Mouse (Mus musculus) MEL (cell line): ENCODE measurements around the gene Fbxw7. TPM values are rescaled to one million over a fixed set of nuclear protein-coding genes. Genes with fewer than 3 reads are reported as not detected.

ENCODE experiments used
- DNase-seq: peaks from one replicate; pipeline ENCODE4 v3.0.0; 2011; ENCODE audit warnings: low read depth, low spot score
- H3K27ac ChIP-seq: 2 replicates; pipeline ENCODE4 v1.5.1; 2012; ENCODE audit warnings: low read depth, mild to moderate bottlenecking, control low read depth, low read length, moderate library complexity; ENCODE audit not compliant: control insufficient read depth
- H3K27me3 ChIP-seq, 2 experiments: fragments of 150-350 bp in 1 of 2; sonication (generic) in 1 of 2; 2 replicates each; pipeline ENCODE4 v1.6.1; 2012; ENCODE audit warnings: low read length in 2 of 2, mild to moderate bottlenecking in 2 of 2, improper control_type of control experiment in 1 of 2, moderate library complexity in 1 of 2; ENCODE audit not compliant: insufficient read depth in 2 of 2, control insufficient read depth in 1 of 2
- H3K36me3 ChIP-seq, 2 experiments: 2 replicates each; pipeline ENCODE4 v1.6.1; 2012 to 2014; ENCODE audit warnings: low read length in 2 of 2, improper control_type of control experiment in 1 of 2, inconsistent platforms in 1 of 2, mild to moderate bottlenecking in 1 of 2; ENCODE audit not compliant: insufficient read depth in 2 of 2, control insufficient read depth in 1 of 2
- H3K4me1 ChIP-seq, 2 experiments: fragments of 150-350 bp in 1 of 2; sonication (generic) in 1 of 2; 2 replicates each; pipeline ENCODE4 v1.6.1; 2012; ENCODE audit warnings: low read length in 2 of 2, improper control_type of control experiment in 1 of 2, mild to moderate bottlenecking in 1 of 2; ENCODE audit not compliant: insufficient read depth in 2 of 2, control insufficient read depth in 1 of 2
- H3K4me3 ChIP-seq, 2 experiments: fragments of 150-350 bp in 1 of 2; sonication (generic) in 1 of 2; 2 replicates each; pipeline ENCODE4 v1.5.1; 2012; ENCODE audit warnings: low read depth in 2 of 2, low read length in 2 of 2, mild to moderate bottlenecking in 2 of 2, moderate library complexity in 2 of 2, control low read depth in 1 of 2, improper control_type of control experiment in 1 of 2; ENCODE audit not compliant: control insufficient read depth in 1 of 2, insufficient read depth in 1 of 2
- H3K79me2 ChIP-seq: 2 replicates; pipeline ENCODE4 v1.6.1; 2012; ENCODE audit warnings: mild to moderate bottlenecking, low read length, moderate library complexity; ENCODE audit not compliant: control insufficient read depth, poor library complexity, insufficient read depth
- H3K9ac ChIP-seq: 2 replicates; pipeline ENCODE4 v1.6.1; 2012; ENCODE audit warnings: low read depth, mild to moderate bottlenecking, control low read depth, low read length, moderate library complexity; ENCODE audit not compliant: control insufficient read depth, poor library complexity, severe bottlenecking
- H3K9me3 ChIP-seq: fragments of 150-350 bp; sonication (generic); replicated peaks from 2 replicates; pipeline ENCODE4 v1.6.1; 2012; ENCODE audit warnings: mild to moderate bottlenecking, low read length, improper control_type of control experiment, moderate library complexity; ENCODE audit not compliant: insufficient read depth
- ELF1 ChIP-seq: IDR thresholded peaks from 2 replicates; pipeline ENCODE4 v1.6.1; 2014; ENCODE audit warnings: low read depth, mild to moderate bottlenecking, inconsistent platforms, low read length, improper control_type of control experiment, moderate library complexity
- GABPA ChIP-seq: IDR thresholded peaks from 2 replicates; pipeline ENCODE4 v1.6.1; 2012; ENCODE audit warnings: low read depth, mild to moderate bottlenecking, inconsistent platforms, low read length, improper control_type of control experiment, moderate library complexity
- POLR2A ChIP-seq, 2 experiments: IDR thresholded peaks; 2 replicates each; pipeline ENCODE4 v1.6.1; 2011 to 2012; ENCODE audit warnings: low read length in 2 of 2, mild to moderate bottlenecking in 2 of 2, control low read depth in 1 of 2, improper control_type of control experiment in 1 of 2, low read depth in 1 of 2, moderate library complexity in 1 of 2; ENCODE audit not compliant: control insufficient read depth in 1 of 2, insufficient read depth in 1 of 2, poor library complexity in 1 of 2
- RAD21 ChIP-seq: IDR thresholded peaks from 2 replicates; pipeline ENCODE4 v1.6.1; 2011; ENCODE audit warnings: mild to moderate bottlenecking, low read depth, low read length, improper control_type of control experiment
- SMC3 ChIP-seq: IDR thresholded peaks from 2 replicates; pipeline ENCODE4 v1.6.1; 2011; ENCODE audit warnings: low read depth, low read length, improper control_type of control experiment
- TCF12 ChIP-seq: IDR thresholded peaks from 2 replicates; pipeline ENCODE4 v1.6.1; 2014; ENCODE audit warnings: low read depth, mild to moderate bottlenecking, inconsistent platforms, low read length, improper control_type of control experiment, moderate library complexity
- USF1 ChIP-seq: IDR thresholded peaks from 2 replicates; pipeline ENCODE4 v1.6.1; 2014; ENCODE audit warnings: low read depth, mild to moderate bottlenecking, inconsistent platforms, low read length, improper control_type of control experiment, moderate library complexity
- polyA plus RNA-seq, 2 experiments: library from polyadenylated mRNA; stranded (reverse) in 1 of 2; unstranded in 1 of 2; fragments of >175 nt in 1 of 2; fragments of >200 nt in 1 of 2; gene quantifications; 2 replicates each; pipeline versions ENCODE4 v1.2.1 to v1.2.4; 2012; ENCODE audit warnings: low replicate concordance in 2 of 2, low read depth in 1 of 2; ENCODE audit not compliant: insufficient read length in 2 of 2, insufficient read depth in 1 of 2, missing spikeins in 1 of 2
- total RNA-seq: library from RNA; depleted of rRNA; stranded (reverse); fragments of 300-350 nt; gene quantifications from 2 replicates; pipeline ENCODE4 v1.2.3, GENCODE M21; 2012

Gene Fbxw7
- total and polyA plus RNA-seq, 3 experiments: 11.8 to 14.5 TPM; not detected in 1

DNA sequence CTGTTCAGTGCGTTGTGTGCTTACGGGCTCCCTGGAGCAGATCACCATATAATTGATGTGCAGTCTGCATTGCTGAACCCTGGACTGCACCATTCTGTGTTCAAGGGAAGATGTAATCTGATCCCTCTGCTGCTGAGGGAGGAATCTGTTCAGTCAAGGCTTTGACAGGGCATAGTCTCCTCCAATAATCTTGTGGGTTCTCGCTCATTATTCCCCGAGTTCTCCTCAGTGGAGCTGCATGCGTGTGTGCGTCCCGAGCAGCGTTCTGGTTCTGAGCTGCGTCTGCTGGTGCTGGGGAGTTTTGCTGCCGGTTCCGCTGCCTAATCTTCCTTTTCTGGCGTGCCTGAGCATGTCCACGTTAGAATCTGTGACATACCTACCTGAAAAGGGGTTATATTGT lies 137.1 kb downstream of the Fbxw7 start:
- no peaks in the 10 kb centered on the region for H3K27me3 ChIP-seq
- no peak overlapping the region for H3K9ac ChIP-seq
- no peak for TF ChIP-seq USF1
- TF ChIP-seq SMC3: no peak
- no peak for TF ChIP-seq POLR2A (IDR thresholded peaks at IDR 0.05; ENCODE audit: control insufficient read depth in 1 of 2, insufficient read depth in 1 of 2, low read depth in 1 of 2, low read length in 2 of 2, poor library complexity in 1 of 2)
- no peak overlapping the region for H3K27ac ChIP-seq
- H3K79me2 ChIP-seq: peaks cover 3% of the 10 kb centered on the region
- H3K4me3 ChIP-seq: no peak overlapping the region
- no peak for DNase-seq
- peaks cover 0 to 17% of the 10 kb centered on the region in 2 experiments; a peak in 2 of 4 replicates for H3K36me3 ChIP-seq
- H3K9me3 ChIP-seq: no peaks in the 10 kb centered on the region
- peaks cover 4 to 7% of the 10 kb centered on the region in 2 experiments; a peak in 2 of 4 replicates for H3K4me1 ChIP-seq

DNA sequence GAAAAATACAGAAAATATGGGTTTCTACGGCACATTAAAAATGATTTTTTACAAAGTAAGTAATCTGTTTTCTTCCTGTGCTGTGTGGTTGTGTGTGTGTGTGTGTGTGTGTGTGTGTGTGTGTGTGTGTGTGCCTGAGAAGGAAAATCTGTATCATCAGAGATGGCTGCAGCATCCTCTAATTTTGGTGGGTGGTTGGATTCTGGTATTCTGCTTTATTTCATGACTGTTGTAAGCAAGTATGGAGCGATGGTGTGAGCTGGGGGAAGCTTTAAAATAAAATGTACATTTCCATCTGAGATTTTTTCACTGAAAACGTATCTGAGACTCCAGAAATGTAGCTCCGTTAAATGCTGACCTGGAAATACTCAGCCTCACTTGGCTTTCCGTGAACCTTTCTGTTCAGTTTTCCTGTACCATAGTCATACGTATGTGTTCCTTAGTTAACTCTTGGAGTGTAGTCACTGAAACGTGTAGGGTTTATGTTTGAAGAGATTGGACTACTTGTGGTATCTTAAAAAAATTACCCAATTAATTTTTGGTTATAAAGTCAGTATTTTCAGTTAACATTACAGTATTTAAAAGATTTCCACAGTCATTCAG lies 137.6 kb downstream of the Fbxw7 start:
- Histone ChIP-seq H3K9ac (no peak overlapping the region), H3K27me3 (no peaks in the 10 kb centered on the region), H3K27ac (no peak overlapping the region), H3K79me2 (peaks cover 2% of the 10 kb centered on the region; the same call in 1 of the 2 replicates), H3K4me3 (no peak overlapping the region), H3K9me3 (no peaks in the 10 kb centered on the region), H3K4me1 (peaks cover 4 to 7% of the 10 kb centered on the region in 2 experiments; a peak in 2 of 4 replicates), H3K36me3 (peaks cover 0 to 16% of the 10 kb centered on the region in 2 experiments; a peak in 2 of 4 replicates)
- TF ChIP-seq GABPA: no peak
- no peak for DNase-seq

DNA sequence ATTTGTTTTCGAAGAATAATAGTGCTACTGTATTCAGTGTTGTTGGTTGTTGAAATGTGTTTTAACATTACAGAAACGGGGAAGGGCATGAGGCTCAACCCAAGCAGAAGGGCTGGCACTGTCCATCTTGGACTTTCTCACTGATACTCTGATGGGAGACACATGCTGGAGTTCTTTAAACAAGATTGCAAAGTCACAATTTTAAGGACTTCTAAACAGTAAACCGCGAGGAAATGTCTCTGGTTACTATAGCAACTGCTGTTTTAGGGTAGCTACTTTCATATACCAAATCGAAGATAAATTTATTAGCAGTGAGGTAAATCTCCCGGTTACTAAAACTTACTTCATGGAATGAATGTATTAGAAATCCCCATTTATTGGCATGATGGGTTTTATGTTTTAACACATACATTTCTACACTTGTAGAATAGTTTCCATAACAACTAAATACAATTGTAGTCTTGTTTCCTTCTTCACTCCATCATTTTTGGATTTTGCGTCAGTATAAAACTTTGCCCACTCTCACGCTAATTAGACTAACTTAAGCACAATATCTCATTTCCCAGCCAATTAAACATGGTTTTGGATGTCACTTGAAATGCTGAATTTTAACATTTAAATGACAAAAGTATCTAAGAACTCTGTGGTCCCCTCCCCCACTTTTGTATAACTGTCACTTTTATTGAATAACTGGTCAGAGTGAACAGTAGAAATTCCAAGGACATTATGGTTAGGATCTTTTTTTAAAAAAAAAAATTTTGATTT lies 140.1 kb downstream of the Fbxw7 start:
- Histone ChIP-seq H3K9ac (no peak overlapping the region), H3K4me3 (no peak overlapping the region), H3K9me3 (no peaks in the 10 kb centered on the region), H3K27ac (no peak overlapping the region), H3K36me3 (peaks cover 3 to 9% of the 10 kb centered on the region in 2 experiments), H3K27me3 (no peaks in the 10 kb centered on the region)
- no peak for DNase-seq
- no peak for TF ChIP-seq TCF12
- TF ChIP-seq RAD21: no peak
- TF ChIP-seq ELF1: no peak
- TF ChIP-seq, all 39 proteins: peak for 0
- no peaks in the 10 kb centered on the region for H3K79me2 ChIP-seq
- H3K4me1 ChIP-seq: peaks cover 0 to 7% of the 10 kb centered on the region in 2 experiments; a peak in 2 of 4 replicates
